Mouse (Mus musculus): Measurements from ENCODE around the gene Srp68. TPM values are rescaled to one million over a fixed set of nuclear protein-coding genes. Genes with fewer than 3 reads are reported as not detected.

The Srp68 gene
- total and polyA plus RNA-seq, 3 experiments, result 146 to 228 (median 180) TPM

- H3K27ac ChIP-seq (ENCODE audit: control insufficient read depth, low read depth, low read length), result peak overlapping the region; percentile 23; the same call in 1 of the 2 replicates
- H3K9ac ChIP-seq (ENCODE audit: control insufficient read depth, low read depth, low read length, poor library complexity, severe bottlenecking), result no peak overlapping the region
- peaks cover 8% of the 10 kb centered on the region for H3K79me2 ChIP-seq (ENCODE audit: control insufficient read depth, insufficient read depth, low read length, poor library complexity)
- no peak for TF ChIP-seq SIN3A (IDR thresholded peaks at IDR 0.05; ENCODE audit: low read length)
- no peak for TF ChIP-seq CTCF (IDR thresholded peaks at IDR 0.05 in 2 of 3, conservative IDR thresholded peaks at IDR 0.05 in 1 of 3; ENCODE audit: control insufficient read depth in 1 of 3, insufficient read depth in 1 of 3, low read depth in 2 of 3, low read length in 3 of 3, poor library complexity in 1 of 3, severe bottlenecking in 1 of 3)
- TF ChIP-seq NELFE (IDR thresholded peaks at IDR 0.05; ENCODE audit: low read depth, low read length), result no peak
- TF ChIP-seq JUND (IDR thresholded peaks at IDR 0.05; ENCODE audit: low read depth, low read length), result no peak
- no peak for TF ChIP-seq TBP (IDR thresholded peaks at IDR 0.05; ENCODE audit: low read depth, low read length)
- TF ChIP-seq MYB (IDR thresholded peaks at IDR 0.05; ENCODE audit: low read depth, low read length), result no peak
- TF ChIP-seq ZMIZ1 (IDR thresholded peaks at IDR 0.05; ENCODE audit: low read depth, low read length), result no peak
- H3K9me3 ChIP-seq (replicated peaks; ENCODE audit: insufficient read depth, low read length), result no peaks in the 10 kb centered on the region
- no peaks in the 10 kb centered on the region for H3K27me3 ChIP-seq (ENCODE audit: control insufficient read depth in 1 of 2, insufficient read depth in 2 of 2, low read length in 2 of 2)
- H3K36me3 ChIP-seq (ENCODE audit: control insufficient read depth in 1 of 2, insufficient read depth in 2 of 2, low read length in 2 of 2), result peaks cover 0 to 40% of the 10 kb centered on the region in 2 experiments; a peak in 2 of 4 replicates
- H3K4me3 ChIP-seq (ENCODE audit: control insufficient read depth in 1 of 2, insufficient read depth in 1 of 2, low read depth in 2 of 2, low read length in 2 of 2), result no peak overlapping the region
- peaks cover 26 to 27% of the 10 kb centered on the region in 2 experiments for H3K4me1 ChIP-seq (ENCODE audit: control insufficient read depth in 1 of 2, insufficient read depth in 2 of 2, low read length in 2 of 2)
- DNase-seq (ENCODE audit: low read depth, low spot score), result peak; percentile 18
Measured at GRCm38 (mm10) chr11:116196336-116196735, 77.7 kb downstream of the Srp68 start.

GRCm38 (mm10) chr11:116195252-116195651, 78.8 kb downstream of the Srp68 start:
- peaks cover 26 to 27% of the 10 kb centered on the region in 2 experiments for H3K4me1 ChIP-seq (ENCODE audit: control insufficient read depth in 1 of 2, insufficient read depth in 2 of 2, low read length in 2 of 2)
- no peaks in the 10 kb centered on the region for H3K9me3 ChIP-seq (replicated peaks; ENCODE audit: insufficient read depth, low read length)
- peak; percentile 84 for DNase-seq (ENCODE audit: low read depth, low spot score)
- TF ChIP-seq ETS1 (IDR thresholded peaks at IDR 0.05; ENCODE audit: low read depth, low read length) (peak; percentile 39), MXI1 (IDR thresholded peaks at IDR 0.05; ENCODE audit: low read depth, low read length) (peak; percentile 50; the same call in 1 of the 2 replicates), POLR2A (IDR thresholded peaks at IDR 0.05; ENCODE audit: control insufficient read depth in 1 of 2, insufficient read depth in 1 of 2, low read depth in 1 of 2, low read length in 2 of 2, poor library complexity in 1 of 2) (peak in 1 of 2 experiments; percentile 36; a peak in 1 of 4 replicates), MAX (IDR thresholded peaks at IDR 0.05; ENCODE audit: low read length) (peak; percentile 74), RCOR1 (IDR thresholded peaks at IDR 0.05; ENCODE audit: low read depth, low read length) (peak; percentile 13; the same call in 1 of the 2 replicates), SIN3A (IDR thresholded peaks at IDR 0.05; ENCODE audit: low read length) (no peak; the same call in 1 of the 2 replicates), EP300 (IDR thresholded peaks at IDR 0.05; ENCODE audit: low read depth in 1 of 2, low read length in 2 of 2) (peak in 1 of 2 experiments; percentile 54; a peak in 2 of 4 replicates), MYC (IDR thresholded peaks at IDR 0.05; ENCODE audit: low read depth, low read length) (peak; percentile 73; the same call in 1 of the 2 replicates), ELF1 (IDR thresholded peaks at IDR 0.05; ENCODE audit: low read depth, low read length) (peak; percentile 61), CTCF (IDR thresholded peaks at IDR 0.05 in 2 of 3, conservative IDR thresholded peaks at IDR 0.05 in 1 of 3; ENCODE audit: control insufficient read depth in 1 of 3, insufficient read depth in 1 of 3, low read depth in 2 of 3, low read length in 3 of 3, poor library complexity in 1 of 3, severe bottlenecking in 1 of 3) (peak in 1 of 3 experiments; percentile 0; a peak in 2 of 6 replicates), TCF12 (IDR thresholded peaks at IDR 0.05; ENCODE audit: low read depth, low read length) (no peak), BHLHE40 (IDR thresholded peaks at IDR 0.05; ENCODE audit: borderline replicate concordance, low read depth, low read length) (peak; percentile 7; the same call in 1 of the 2 replicates), ZC3H11A (IDR thresholded peaks at IDR 0.05; ENCODE audit: low read depth, low read length) (no peak), NELFE (IDR thresholded peaks at IDR 0.05; ENCODE audit: low read depth, low read length) (peak; percentile 41), HCFC1 (IDR thresholded peaks at IDR 0.05; ENCODE audit: low read depth, low read length) (peak; percentile 70), RAD21 (IDR thresholded peaks at IDR 0.05; ENCODE audit: low read depth, low read length) (no peak)
- peak overlapping the region in 1 of 2 experiments; percentile 2; a peak in 3 of 4 replicates for H3K4me3 ChIP-seq (ENCODE audit: control insufficient read depth in 1 of 2, insufficient read depth in 1 of 2, low read depth in 2 of 2, low read length in 2 of 2)
- peak overlapping the region; percentile 20 for H3K9ac ChIP-seq (ENCODE audit: control insufficient read depth, low read depth, low read length, poor library complexity, severe bottlenecking)
- H3K79me2 ChIP-seq (ENCODE audit: control insufficient read depth, insufficient read depth, low read length, poor library complexity), result peaks cover 8% of the 10 kb centered on the region
- H3K36me3 ChIP-seq (ENCODE audit: control insufficient read depth in 1 of 2, insufficient read depth in 2 of 2, low read length in 2 of 2), result peaks cover 0 to 40% of the 10 kb centered on the region in 2 experiments; a peak in 2 of 4 replicates
- H3K27me3 ChIP-seq (ENCODE audit: control insufficient read depth in 1 of 2, insufficient read depth in 2 of 2, low read length in 2 of 2), result no peaks in the 10 kb centered on the region
- H3K27ac ChIP-seq (ENCODE audit: control insufficient read depth, low read depth, low read length), result peak overlapping the region; percentile 80

Other genes with a start within 250 kb of the Srp68 start
- gene H3f3b, start 246.3 kb downstream of the Srp68 start, total RNA-seq (2012; rRNA removed), result 451 and 498 TPM in 2 replicates
- 100 to 1,000 TPM in 1 of 2 experiments, 10 to 100 TPM in 1; 96.6 to 767 TPM for gene H3f3b, start 246.3 kb downstream of the Srp68 start, polyA plus RNA-seq (2012; ENCODE audit: insufficient read depth in 1 of 2, insufficient read length in 2 of 2, low read depth in 1 of 2, low replicate concordance in 2 of 2, missing spikeins in 1 of 2)
- 21.7 and 24.0 TPM in 2 replicates for gene Unk, start 243.9 kb downstream of the Srp68 start, total RNA-seq (2012; rRNA removed)
- gene Unk, start 243.9 kb downstream of the Srp68 start, polyA plus RNA-seq (2012; ENCODE audit: insufficient read depth in 1 of 2, insufficient read length in 2 of 2, low read depth in 1 of 2, low replicate concordance in 2 of 2, missing spikeins in 1 of 2), result 10 to 100 TPM in 1 of 2 experiments, not detected in 1; 42.3 TPM
- 146 and 176 TPM in 2 replicates for gene Unc13d, start 196.3 kb downstream of the Srp68 start, total RNA-seq (2012; rRNA removed)
- 100 to 1,000 TPM in 1 of 2 experiments, not detected in 1; 115 TPM for gene Unc13d, start 196.3 kb downstream of the Srp68 start, polyA plus RNA-seq (2012; ENCODE audit: insufficient read depth in 1 of 2, insufficient read length in 2 of 2, low read depth in 1 of 2, low replicate concordance in 2 of 2, missing spikeins in 1 of 2)
- 16.5 and 19.4 TPM in 2 replicates for gene Wbp2, start 187.2 kb downstream of the Srp68 start, total RNA-seq (2012; rRNA removed)
- 10 to 100 TPM in 1 of 2 experiments, not detected in 1; 75.8 TPM for gene Wbp2, start 187.2 kb downstream of the Srp68 start, polyA plus RNA-seq (2012; ENCODE audit: insufficient read depth in 1 of 2, insufficient read length in 2 of 2, low read depth in 1 of 2, low replicate concordance in 2 of 2, missing spikeins in 1 of 2)
- gene Trim47, start 147.0 kb downstream of the Srp68 start, total RNA-seq (2012; rRNA removed), result 3.6 and 6.7 TPM in 2 replicates
- 1 to 10 TPM in 1 of 2 experiments, not detected in 1; 5.6 TPM for gene Trim47, start 147.0 kb downstream of the Srp68 start, polyA plus RNA-seq (2012; ENCODE audit: insufficient read depth in 1 of 2, insufficient read length in 2 of 2, low read depth in 1 of 2, low replicate concordance in 2 of 2, missing spikeins in 1 of 2)
- 8.2 and 8.8 TPM in 2 replicates for gene Trim65, start 143.1 kb downstream of the Srp68 start, total RNA-seq (2012; rRNA removed)
- 10 to 100 TPM in 1 of 2 experiments, not detected in 1; 10.7 TPM for gene Trim65, start 143.1 kb downstream of the Srp68 start, polyA plus RNA-seq (2012; ENCODE audit: insufficient read depth in 1 of 2, insufficient read length in 2 of 2, low read depth in 1 of 2, low replicate concordance in 2 of 2, missing spikeins in 1 of 2)
- gene Mrpl38, start 135.3 kb downstream of the Srp68 start, total RNA-seq (2012; rRNA removed), result 105 and 113 TPM in 2 replicates
- gene Mrpl38, start 135.3 kb downstream of the Srp68 start, polyA plus RNA-seq (2012; ENCODE audit: insufficient read depth in 1 of 2, insufficient read length in 2 of 2, low read depth in 1 of 2, low replicate concordance in 2 of 2, missing spikeins in 1 of 2), result 100 to 1,000 TPM in 1 of 2 experiments, not detected in 1; 157 TPM
- gene Fbf1, start 106.1 kb downstream of the Srp68 start, total RNA-seq (2012; rRNA removed), result 29.0 and 32.5 TPM in 2 replicates
- 10 to 100 TPM in 1 of 2 experiments, not detected in 1; 29.2 TPM for gene Fbf1, start 106.1 kb downstream of the Srp68 start, polyA plus RNA-seq (2012; ENCODE audit: insufficient read depth in 1 of 2, insufficient read length in 2 of 2, low read depth in 1 of 2, low replicate concordance in 2 of 2, missing spikeins in 1 of 2)
- gene Ten1, start 75.4 kb downstream of the Srp68 start, total RNA-seq (2012; rRNA removed), result 57.9 and 60.8 TPM in 2 replicates
- 10 to 100 TPM in 1 of 2 experiments, not detected in 1; 66.9 TPM for gene Ten1, start 75.4 kb downstream of the Srp68 start, polyA plus RNA-seq (2012; ENCODE audit: insufficient read depth in 1 of 2, insufficient read length in 2 of 2, low read depth in 1 of 2, low replicate concordance in 2 of 2, missing spikeins in 1 of 2)
- 16.4 and 16.8 TPM in 2 replicates for gene Acox1, start 75.2 kb downstream of the Srp68 start, total RNA-seq (2012; rRNA removed)
- 10 to 100 TPM in 1 of 2 experiments, not detected in 1; 16.1 TPM for gene Acox1, start 75.2 kb downstream of the Srp68 start, polyA plus RNA-seq (2012; ENCODE audit: insufficient read depth in 1 of 2, insufficient read length in 2 of 2, low read depth in 1 of 2, low replicate concordance in 2 of 2, missing spikeins in 1 of 2)
- 0.26 and 0.39 TPM in 2 replicates for gene Evpl, start 36.1 kb downstream of the Srp68 start, total RNA-seq (2012; rRNA removed)
- under 1 TPM in 1 of 2 experiments, not detected in 1; 0.78 TPM for gene Evpl, start 36.1 kb downstream of the Srp68 start, polyA plus RNA-seq (2012; ENCODE audit: insufficient read depth in 1 of 2, insufficient read length in 2 of 2, low read depth in 1 of 2, low replicate concordance in 2 of 2, missing spikeins in 1 of 2)
- 0.20 and 0.35 TPM in 2 replicates for gene Galr2, start 6.7 kb upstream of the Srp68 start, total RNA-seq (2012; rRNA removed)
- 1 to 10 TPM in 1 of 2 experiments, not detected in 1; 1.2 TPM for gene Galr2, start 6.7 kb upstream of the Srp68 start, polyA plus RNA-seq (2012; ENCODE audit: insufficient read depth in 1 of 2, insufficient read length in 2 of 2, low read depth in 1 of 2, low replicate concordance in 2 of 2, missing spikeins in 1 of 2)
- 41.0 and 49.0 TPM in 2 replicates for gene Exoc7, start 33.0 kb upstream of the Srp68 start, total RNA-seq (2012; rRNA removed)
- 100 to 1,000 TPM in 1 of 2 experiments, 10 to 100 TPM in 1; 45.4 to 526 TPM for gene Exoc7, start 33.0 kb upstream of the Srp68 start, polyA plus RNA-seq (2012; ENCODE audit: insufficient read depth in 1 of 2, insufficient read length in 2 of 2, low read depth in 1 of 2, low replicate concordance in 2 of 2, missing spikeins in 1 of 2)
- 0.08 TPM in 1 of 2 replicates, not detected in the other for gene Foxj1, start 61.2 kb upstream of the Srp68 start, total RNA-seq (2012; rRNA removed)
- gene Foxj1, start 61.2 kb upstream of the Srp68 start, polyA plus RNA-seq (2012; ENCODE audit: insufficient read depth in 1 of 2, insufficient read length in 2 of 2, low read depth in 1 of 2, low replicate concordance in 2 of 2, missing spikeins in 1 of 2), result under 1 TPM in 1 of 2 experiments, not detected in 1; 0.07 TPM
- gene Rnf157, start 138.8 kb upstream of the Srp68 start, total RNA-seq (2012; rRNA removed), result 4.6 and 7.5 TPM in 2 replicates
- gene Rnf157, start 138.8 kb upstream of the Srp68 start, polyA plus RNA-seq (2012; ENCODE audit: insufficient read depth in 1 of 2, insufficient read length in 2 of 2, low read depth in 1 of 2, low replicate concordance in 2 of 2, missing spikeins in 1 of 2), result 10 to 100 TPM in 1 of 2 experiments, not detected in 1; 10.9 TPM
- 56.8 and 66.2 TPM in 2 replicates for gene Ubald2, start 159.9 kb upstream of the Srp68 start, total RNA-seq (2012; rRNA removed)
- 10 to 100 TPM in 1 of 2 experiments, not detected in 1; 77.7 TPM for gene Ubald2, start 159.9 kb upstream of the Srp68 start, polyA plus RNA-seq (2012; ENCODE audit: insufficient read depth in 1 of 2, insufficient read length in 2 of 2, low read depth in 1 of 2, low replicate concordance in 2 of 2, missing spikeins in 1 of 2)
- gene Qrich2, start 192.0 kb upstream of the Srp68 start, total RNA-seq (2012; rRNA removed), result not detected in 2 replicates
- under 1 TPM in 1 of 2 experiments, not detected in 1; 0.11 TPM for gene Qrich2, start 192.0 kb upstream of the Srp68 start, polyA plus RNA-seq (2012; ENCODE audit: insufficient read depth in 1 of 2, insufficient read length in 2 of 2, low read depth in 1 of 2, low replicate concordance in 2 of 2, missing spikeins in 1 of 2)
- 142 and 155 TPM in 2 replicates for gene Prpsap1, start 220.0 kb upstream of the Srp68 start, total RNA-seq (2012; rRNA removed)
- gene Prpsap1, start 220.0 kb upstream of the Srp68 start, polyA plus RNA-seq (2012; ENCODE audit: insufficient read depth in 1 of 2, insufficient read length in 2 of 2, low read depth in 1 of 2, low replicate concordance in 2 of 2, missing spikeins in 1 of 2), result 100 to 1,000 TPM in 1 of 2 experiments, not detected in 1; 112 TPM